Mouse (Mus musculus): Measurements from ENCODE around the gene Usp43.

The Usp43 gene

GRCm38 (mm10) chr11:67921827-67922754 lies at the start of gene Usp43:
Gene Usp43 (minus strand): TSS chr11:67922153.
- peak; percentile 72 for DNase-seq (ENCODE audit: low spot score)

GRCm38 (mm10) chr11:67967831-67968230 lies 45.9 kb upstream of the Usp43 start:
- no peak for DNase-seq (ENCODE audit: low spot score)

- peak; percentile 93 for DNase-seq (ENCODE audit: low spot score)
Observed at GRCm38 (mm10) chr11:67965905-67966878, 44.2 kb upstream of the Usp43 start, which contains the start of gene Stx8. Gene Stx8 (plus strand): TSS chr11:67966193.

GRCm38 (mm10) chr11:67965242-67965883 lies 43.4 kb upstream of the Usp43 start, which contains the start of gene Cfap52:
Gene Cfap52 (minus strand): TSS chr11:67965651.
- peak; percentile 84 for DNase-seq (ENCODE audit: low spot score)

GRCm38 (mm10) chr11:67964110-67964509 lies 42.2 kb upstream of the Usp43 start:
- DNase-seq (ENCODE audit: low spot score), result no peak

- no peak for DNase-seq (ENCODE audit: low spot score)
Observed at GRCm38 (mm10) chr11:67954413-67954812, 32.5 kb upstream of the Usp43 start.

GRCm38 (mm10) chr11:67953604-67954003 lies 31.7 kb upstream of the Usp43 start:
- DNase-seq (ENCODE audit: low spot score), result no peak

GRCm38 (mm10) chr11:67949475-67949874 lies 27.5 kb upstream of the Usp43 start:
- DNase-seq (ENCODE audit: low spot score), result no peak

GRCm38 (mm10) chr11:67948229-67948628 lies 26.3 kb upstream of the Usp43 start:
- DNase-seq (ENCODE audit: low spot score), result no peak

GRCm38 (mm10) chr11:67932156-67932555 lies 10.2 kb upstream of the Usp43 start:
- DNase-seq (ENCODE audit: low spot score), result no peak

- no peak for DNase-seq (ENCODE audit: low spot score)
Observed at GRCm38 (mm10) chr11:67926348-67927055, 4.5 kb upstream of the Usp43 start.

- DNase-seq (ENCODE audit: low spot score), result no peak
Observed at GRCm38 (mm10) chr11:67925000-67925399, 3.0 kb upstream of the Usp43 start.

GRCm38 (mm10) chr11:67923720-67924119 lies 1.8 kb upstream of the Usp43 start:
- no peak for DNase-seq (ENCODE audit: low spot score)

GRCm38 (mm10) chr11:67922755-67923125 lies 787 bp upstream of the Usp43 start:
- DNase-seq (ENCODE audit: low spot score), result peak; percentile 78

GRCm38 (mm10) chr11:67921091-67921826 lies 694 bp downstream of the Usp43 start:
- peak; percentile 67 for DNase-seq (ENCODE audit: low spot score)

GRCm38 (mm10) chr11:67920226-67920960 lies 1.6 kb downstream of the Usp43 start:
- DNase-seq (ENCODE audit: low spot score), result no peak

GRCm38 (mm10) chr11:67919593-67919992 lies 2.4 kb downstream of the Usp43 start:
- DNase-seq (ENCODE audit: low spot score), result no peak

GRCm38 (mm10) chr11:67917126-67917525 lies 4.8 kb downstream of the Usp43 start:
- DNase-seq (ENCODE audit: low spot score), result no peak

- no peak for DNase-seq (ENCODE audit: low spot score)
Observed at GRCm38 (mm10) chr11:67911074-67911473, 10.9 kb downstream of the Usp43 start.

- DNase-seq (ENCODE audit: low spot score), result no peak
Observed at GRCm38 (mm10) chr11:67903756-67904155, 18.2 kb downstream of the Usp43 start.
